Mouse (Mus musculus) gastrocnemius, adult 2 months (tissue): ENCODE results near the gene Ccdc146. TPM values are rescaled to one million over a fixed set of nuclear protein-coding genes. Genes with fewer than 3 reads are reported as not detected.

Source experiments
- DNase-seq: peaks from one replicate; pipeline ENCODE4 v3.0.0; 2022
- H3K27ac ChIP-seq: fragments of 200-600 bp; 2 replicates; pipeline ENCODE4 v1.8.1; 2022; ENCODE audit warnings: mild to moderate bottlenecking
- H3K4me3 ChIP-seq: fragments of 200-600 bp; 2 replicates; pipeline ENCODE4 v1.8.1; 2022; ENCODE audit warnings: mild to moderate bottlenecking, moderate library complexity
- CTCF ChIP-seq: fragments of 200-600 bp; IDR thresholded peaks from 2 replicates; pipeline ENCODE4 v1.8.1; 2022; ENCODE audit warnings: antibody characterized with exemption, mild to moderate bottlenecking, moderate library complexity
- intact Hi-C: fragments of 180-260 bp; cut with DNase I; formaldehyde crosslinking; loops from one replicate; pipeline ENCODE4 v1.15.1; 2025
- total RNA-seq, 2 experiments: library from RNA; stranded (reverse); gene quantifications; 2 replicates each; pipeline ENCODE4 v1.2.3; 2021

Ccdc146 gene
- total RNA-seq, 2 experiments from 2014 or later, result 3.8 to 4.3 TPM

DNA sequence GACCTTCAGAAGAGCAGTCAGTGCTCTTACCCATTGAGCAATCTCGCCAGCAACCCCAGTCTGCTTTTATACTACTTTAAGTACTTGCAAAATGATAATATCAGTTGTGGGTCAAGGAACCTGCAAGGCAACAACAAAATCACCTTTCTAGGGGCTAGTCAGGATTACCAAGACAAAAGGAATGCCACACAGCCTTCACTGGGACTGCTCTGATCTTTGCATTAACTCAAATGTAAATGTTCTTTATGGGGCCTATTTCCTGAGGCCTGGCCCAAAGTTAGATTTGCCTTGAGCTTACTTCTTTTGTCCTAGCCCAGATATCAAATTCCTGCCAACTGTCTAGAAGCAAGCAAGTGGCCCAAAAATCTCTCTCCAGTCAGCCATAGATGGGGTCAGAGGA is 179.9 kb downstream of the Ccdc146 start:
- intact Hi-C loops, result no loop called here
- Histone ChIP-seq H3K27ac (no peak overlapping the region), H3K4me3 (no peak overlapping the region)
- TF ChIP-seq CTCF, result no peak
- no peak for DNase-seq

Other genes with a start within 250 kb of the Ccdc146 start
- 1 to 10 TPM in 1 of 2 experiments, under 1 TPM in 1; 0.94 to 1.1 TPM for gene Gsap, start 238.4 kb downstream of the Ccdc146 start, total RNA-seq
- gene Fgl2, start 52.0 kb downstream of the Ccdc146 start, total RNA-seq, result 10 to 100 TPM in 1 of 2 experiments, 1 to 10 TPM in 1; 7.8 to 13.8 TPM
- gene Fam185a, start 281 bp upstream of the Ccdc146 start, total RNA-seq, result 10 to 100 TPM in 1 of 2 experiments, 1 to 10 TPM in 1; 9.4 to 11.0 TPM
- gene Lrrc17, start 118.9 kb upstream of the Ccdc146 start, total RNA-seq, result 1 to 10 TPM; 1.0 to 1.8 TPM
- under 1 TPM in 1 of 2 experiments, not detected in 1; 0.13 TPM for gene Fbxl13, start 221.0 kb upstream of the Ccdc146 start, total RNA-seq
- gene Armc10, start 221.1 kb upstream of the Ccdc146 start, total RNA-seq, result 1 to 10 TPM; 3.5 to 4.1 TPM